Mouse (Mus musculus) CD4-positive, CD25-positive, alpha-beta regulatory T cell, adult 4 months (primary cell): ENCODE measurements around the gene Treml1. TPM values are rescaled to one million over a fixed set of nuclear protein-coding genes. Genes with fewer than 3 reads are reported as not detected.
A peak's percentile ranks its signal among the peaks of the same experiment; 100 is the strongest.
"Not testable (repeated sequence)": the region's sequence is repeated elsewhere in the genome, so short reads cannot be mapped to it uniquely, and the experiment has no call there.

Experiments
- ATAC-seq: one replicate; pipeline ENCODE4 v1.8.0; 2017
- polyA plus RNA-seq, 2 experiments: library from polyadenylated mRNA; unstranded; fragments of 100-300 nt; shearing (Covaris generic); gene quantifications; one replicate each; pipeline ENCODE4 v1.2.1; 2017

Gene Treml1
- polyA plus RNA-seq, result not detected

- ATAC-seq, result no peak
Observed at GRCm38 (mm10) chr17:48359616-48360015, at the start of gene Treml1. Gene Treml1 (plus strand): TSS chr17:48359916.

- no peak for ATAC-seq
Observed at GRCm38 (mm10) chr17:48312124-48312523, 47.6 kb upstream of the Treml1 start.

GRCm38 (mm10) chr17:48315905-48316579, 43.7 kb upstream of the Treml1 start, which contains the start of gene B430306N03Rik:
Gene B430306N03Rik (plus strand): TSS chr17:48316141.
- not testable (repeated sequence) for ATAC-seq

- ATAC-seq, result peak; percentile 64
Observed at GRCm38 (mm10) chr17:48318686-48319085, 41.0 kb upstream of the Treml1 start.

- no peak for ATAC-seq
Observed at GRCm38 (mm10) chr17:48321279-48321678, 38.4 kb upstream of the Treml1 start.

- ATAC-seq, result no peak
Observed at GRCm38 (mm10) chr17:48323236-48323635, 36.5 kb upstream of the Treml1 start.

GRCm38 (mm10) chr17:48324258-48324657, 35.5 kb upstream of the Treml1 start:
- ATAC-seq, result no peak

GRCm38 (mm10) chr17:48325093-48325492, 34.6 kb upstream of the Treml1 start:
- ATAC-seq, result no peak

- peak; percentile 60 for ATAC-seq
Observed at GRCm38 (mm10) chr17:48325638-48326037, 34.1 kb upstream of the Treml1 start.

GRCm38 (mm10) chr17:48326656-48327055, 33.1 kb upstream of the Treml1 start:
- no peak for ATAC-seq

- no peak for ATAC-seq
Observed at GRCm38 (mm10) chr17:48332524-48332923, 27.2 kb upstream of the Treml1 start.

- ATAC-seq, result no peak
Observed at GRCm38 (mm10) chr17:48334186-48334585, 25.5 kb upstream of the Treml1 start.

GRCm38 (mm10) chr17:48336857-48337256, 22.9 kb upstream of the Treml1 start:
- ATAC-seq, result no peak

- ATAC-seq, result no peak
Observed at GRCm38 (mm10) chr17:48340267-48340666, 19.4 kb upstream of the Treml1 start.

GRCm38 (mm10) chr17:48341947-48342346, 17.8 kb upstream of the Treml1 start:
- ATAC-seq, result no peak

GRCm38 (mm10) chr17:48343065-48343464, 16.7 kb upstream of the Treml1 start:
- no peak for ATAC-seq

GRCm38 (mm10) chr17:48345824-48346223, 13.9 kb upstream of the Treml1 start:
- ATAC-seq, result no peak

- no peak for ATAC-seq
Observed at GRCm38 (mm10) chr17:48346231-48346630, 13.5 kb upstream of the Treml1 start, which contains the start of gene Trem2. Gene Trem2 (plus strand): TSS chr17:48346401.

GRCm38 (mm10) chr17:48346834-48347233, 12.9 kb upstream of the Treml1 start:
- no peak for ATAC-seq

- ATAC-seq, result no peak
Observed at GRCm38 (mm10) chr17:48347287-48347686, 12.4 kb upstream of the Treml1 start.

GRCm38 (mm10) chr17:48350681-48351193, 9.0 kb upstream of the Treml1 start:
- no peak for ATAC-seq

- not testable (repeated sequence) for ATAC-seq
Observed at GRCm38 (mm10) chr17:48352976-48353375, 6.7 kb upstream of the Treml1 start.

- ATAC-seq, result no peak
Observed at GRCm38 (mm10) chr17:48355822-48356221, 3.9 kb upstream of the Treml1 start.

GRCm38 (mm10) chr17:48357892-48358291, 1.8 kb upstream of the Treml1 start:
- ATAC-seq, result no peak
